In genomic region chr19:38191446-38191845, GRCm38 (mm10) we compare ENCODE assay signal across 31 mouse cellular contexts. TPM values are rescaled to one million over a fixed set of nuclear protein-coding genes. Genes with fewer than 3 reads are reported as not detected.
DNase-seq lines count a peak whose midpoint lies in the region; ATAC-seq and TF ChIP-seq lines count a peak whose summit lies in the region.
"Had no signal": no experiment of that assay in that cellular context is flagged by ENCODE, and none has a peak within 500 bp of the region (broad histone marks: within the 10 kb centered on the region; RNA-seq: fewer than 3 reads in every experiment).

No protein-coding gene starts in this region.

- H3K4me3 ChIP-seq in intestine, embryonic 16.5 days (ENCODE audit: low read length): no peak overlapping the region
- H3K4me3 ChIP-seq in liver, embryonic 12.5 days: no peak overlapping the region
- no peak overlapping the region for H3K4me3 ChIP-seq in stomach, postnatal 0 days (ENCODE audit: low read depth, low read length)
- H3K4me3 ChIP-seq in hindbrain, embryonic 13.5 days: no peak overlapping the region
- H3K4me3 ChIP-seq in forebrain, embryonic 13.5 days: no peak overlapping the region
- H3K4me3 ChIP-seq in forebrain, embryonic 10.5 days: no peak overlapping the region
- H3K4me3 ChIP-seq: forebrain, embryonic 12.5 days; heart, embryonic 15.5 days; layer of hippocampus, adult 2 months; limb, embryonic 13.5 days; lung, embryonic 15.5 days; megakaryocyte, embryonic 14.5 days; midbrain, embryonic 15.5 days; neural tube, embryonic 12.5 days; stomach, embryonic 15.5 days had no signal

- peak; percentile 78 for ATAC-seq in intestine, embryonic 16.5 days
- peak; percentile 60 for ATAC-seq in liver, embryonic 12.5 days
- 0 out of 2 replicates have a peak, but pooled peaks have one; percentile 32 for ATAC-seq in stomach, postnatal 0 days (ENCODE audit: low FRiP score, low TSS enrichment)
- ATAC-seq in hindbrain, embryonic 13.5 days (ENCODE audit: low FRiP score): no peak
- ATAC-seq in forebrain, embryonic 13.5 days: no peak
- ATAC-seq: hindbrain, embryonic 16.5 days; midbrain, embryonic 15.5 days had no signal

- no peak overlapping the region for H3K4me2 ChIP-seq in intestine, embryonic 16.5 days (ENCODE audit: low read depth, low read length)
- no peak overlapping the region for H3K4me2 ChIP-seq in liver, embryonic 12.5 days
- H3K4me2 ChIP-seq in stomach, postnatal 0 days (replicated peaks; ENCODE audit: low read depth): no peak overlapping the region
- no peak overlapping the region for H3K4me2 ChIP-seq in hindbrain, embryonic 13.5 days
- no peak overlapping the region for H3K4me2 ChIP-seq in forebrain, embryonic 13.5 days
- H3K4me2 ChIP-seq: forebrain, embryonic 12.5 days; heart, embryonic 15.5 days; limb, embryonic 13.5 days; lung, embryonic 15.5 days; midbrain, embryonic 15.5 days; neural tube, embryonic 12.5 days; stomach, embryonic 15.5 days had no signal

- DNase-seq in adrenal gland, postnatal 10 days: peak; percentile 3
- no peak for DNase-seq in adrenal gland, postnatal 4 days (ENCODE audit: low spot score in 2 of 2)
- no peak for DNase-seq in stomach, postnatal 0 days (ENCODE audit: low spot score)
- DNase-seq in forebrain, embryonic 10.5 days (ENCODE audit: extremely low spot score, low spot score): no peak
- DNase-seq: cerebellum, adult 11-12 months; cerebellum, postnatal 10 days; gastrocnemius, postnatal 36 days; heart, postnatal 36 days; kidney, adult 11 months; kidney, postnatal 10 days; lung, postnatal 36 days; right cerebral cortex, postnatal 4 days; thymus, adult 18-20 months; thymus, postnatal 4 days had no signal

- no peaks in the 10 kb centered on the region for H3K9me3 ChIP-seq in intestine, embryonic 16.5 days (ENCODE audit: control insufficient read depth, low read length)
- H3K9me3 ChIP-seq in liver, embryonic 12.5 days (replicated peaks): no peaks in the 10 kb centered on the region
- H3K9me3 ChIP-seq in stomach, postnatal 0 days (ENCODE audit: control insufficient read depth, low read length): no peaks in the 10 kb centered on the region
- no peaks in the 10 kb centered on the region for H3K9me3 ChIP-seq in hindbrain, embryonic 13.5 days
- no peaks in the 10 kb centered on the region for H3K9me3 ChIP-seq in forebrain, embryonic 13.5 days (replicated peaks)
- H3K9me3 ChIP-seq in forebrain, embryonic 10.5 days: no peaks in the 10 kb centered on the region
- H3K9me3 ChIP-seq: forebrain, embryonic 12.5 days; heart, embryonic 15.5 days; limb, embryonic 13.5 days; lung, embryonic 15.5 days; midbrain, embryonic 15.5 days; neural tube, embryonic 12.5 days; stomach, embryonic 15.5 days had no signal

- peaks cover 5% of the 10 kb centered on the region for H3K36me3 ChIP-seq in intestine, embryonic 16.5 days (ENCODE audit: control insufficient read depth, insufficient read depth, low read length)
- H3K36me3 ChIP-seq in liver, embryonic 12.5 days: peaks cover 39% of the 10 kb centered on the region
- peaks cover 5% of the 10 kb centered on the region; the same call in 1 of the 2 replicates for H3K36me3 ChIP-seq in stomach, postnatal 0 days (ENCODE audit: control insufficient read depth, insufficient read depth, low read length)
- peaks cover 26% of the 10 kb centered on the region for H3K36me3 ChIP-seq in hindbrain, embryonic 13.5 days
- H3K36me3 ChIP-seq in forebrain, embryonic 13.5 days (ENCODE audit: poor library complexity, severe bottlenecking): peaks cover 18% of the 10 kb centered on the region
- H3K36me3 ChIP-seq in forebrain, embryonic 10.5 days (replicated peaks): peaks cover 27% of the 10 kb centered on the region
- H3K36me3 ChIP-seq: heart, embryonic 15.5 days; lung, embryonic 15.5 days had no signal

- no peak for TF ChIP-seq CTCF in stomach, postnatal 0 days (IDR thresholded peaks at IDR 0.05; ENCODE audit: low read depth)

- no peaks in the 10 kb centered on the region for H3K4me1 ChIP-seq in intestine, embryonic 16.5 days (ENCODE audit: control insufficient read depth, insufficient read depth, low read length)
- no peaks in the 10 kb centered on the region; the same call in 1 of the 2 replicates for H3K4me1 ChIP-seq in liver, embryonic 12.5 days
- H3K4me1 ChIP-seq in stomach, postnatal 0 days (replicated peaks; ENCODE audit: control insufficient read depth, insufficient read depth): no peaks in the 10 kb centered on the region
- no peaks in the 10 kb centered on the region for H3K4me1 ChIP-seq in hindbrain, embryonic 13.5 days (replicated peaks)
- no peaks in the 10 kb centered on the region for H3K4me1 ChIP-seq in forebrain, embryonic 13.5 days
- H3K4me1 ChIP-seq in forebrain, embryonic 10.5 days: no peaks in the 10 kb centered on the region
- H3K4me1 ChIP-seq: forebrain, embryonic 12.5 days; heart, embryonic 15.5 days; limb, embryonic 13.5 days; lung, embryonic 15.5 days; midbrain, embryonic 15.5 days; neural tube, embryonic 12.5 days; stomach, embryonic 15.5 days had no signal

- no peak overlapping the region for H3K27ac ChIP-seq in intestine, embryonic 16.5 days (ENCODE audit: low read length)
- 0 out of 2 replicates have a peak overlapping the region, but pooled peaks have one; percentile 16 for H3K27ac ChIP-seq in liver, embryonic 12.5 days
- no peak overlapping the region for H3K27ac ChIP-seq in stomach, postnatal 0 days (replicated peaks)
- H3K27ac ChIP-seq in hindbrain, embryonic 13.5 days: no peak overlapping the region
- H3K27ac ChIP-seq in forebrain, embryonic 13.5 days: no peak overlapping the region
- H3K27ac ChIP-seq in forebrain, embryonic 10.5 days: no peak overlapping the region
- H3K27ac ChIP-seq: forebrain, embryonic 12.5 days; heart, embryonic 15.5 days; layer of hippocampus, adult 2 months; limb, embryonic 13.5 days; lung, embryonic 15.5 days; midbrain, embryonic 15.5 days; neural tube, embryonic 12.5 days; stomach, embryonic 15.5 days had no signal

- TF ChIP-seq EP300 in stomach, postnatal 0 days (optimal IDR thresholded peaks at IDR 0.05): no peak

- H3K27me3 ChIP-seq in intestine, embryonic 16.5 days (replicated peaks; ENCODE audit: control insufficient read depth, insufficient read depth, low read length): no peaks in the 10 kb centered on the region
- H3K27me3 ChIP-seq in liver, embryonic 12.5 days (replicated peaks): no peaks in the 10 kb centered on the region
- no peaks in the 10 kb centered on the region for H3K27me3 ChIP-seq in stomach, postnatal 0 days (ENCODE audit: control insufficient read depth, insufficient read depth, low read length)
- H3K27me3 ChIP-seq in hindbrain, embryonic 13.5 days: no peaks in the 10 kb centered on the region
- H3K27me3 ChIP-seq in forebrain, embryonic 13.5 days: no peaks in the 10 kb centered on the region
- H3K27me3 ChIP-seq in forebrain, embryonic 10.5 days (ENCODE audit: poor library complexity, severe bottlenecking): no peaks in the 10 kb centered on the region
- H3K27me3 ChIP-seq: forebrain, embryonic 12.5 days; heart, embryonic 15.5 days; limb, embryonic 13.5 days; lung, embryonic 15.5 days; megakaryocyte, embryonic 14.5 days; midbrain, embryonic 15.5 days; neural tube, embryonic 12.5 days; stomach, embryonic 15.5 days had no signal

- 59% methylated on average over 5 of the region's 5 CpGs for WGBS in intestine, embryonic 16.5 days
- WGBS in liver, embryonic 12.5 days (ENCODE audit: insufficient replicate concordance): 73% methylated on average over 5 of the region's 5 CpGs
- WGBS in stomach, postnatal 0 days: 65% methylated on average over 5 of the region's 5 CpGs
- 88% methylated on average over 5 of the region's 5 CpGs for WGBS in hindbrain, embryonic 13.5 days
- 82% methylated on average over 5 of the region's 5 CpGs for WGBS in forebrain, embryonic 13.5 days
- WGBS in forebrain, embryonic 10.5 days: 90% methylated on average over 5 of the region's 5 CpGs

- H3K9ac ChIP-seq in intestine, embryonic 16.5 days (ENCODE audit: low read depth, low read length): no peak overlapping the region
- H3K9ac ChIP-seq in liver, embryonic 12.5 days: no peak overlapping the region
- no peak overlapping the region for H3K9ac ChIP-seq in stomach, postnatal 0 days (ENCODE audit: low read length)
- H3K9ac ChIP-seq in hindbrain, embryonic 13.5 days: no peak overlapping the region
- no peak overlapping the region for H3K9ac ChIP-seq in forebrain, embryonic 13.5 days
- H3K9ac ChIP-seq: forebrain, embryonic 12.5 days; heart, embryonic 15.5 days; limb, embryonic 13.5 days; lung, embryonic 15.5 days; midbrain, embryonic 15.5 days; neural tube, embryonic 12.5 days; stomach, embryonic 15.5 days had no signal

RNA-seq across cellular contexts. Expression of gene Fra10ac1, which starts 32.5 kb away (rescaled TPM):
- total RNA-seq in adrenal gland, postnatal 10 days (2021): 10 to 100 TPM; 13.4 to 18.8 TPM
- 10 to 100 TPM; 16.6 to 19.3 TPM for total RNA-seq in adrenal gland, postnatal 4 days (2021)
- 29.6 and 33.6 TPM in 2 replicates for polyA plus RNA-seq in intestine, embryonic 16.5 days (2015; fragmentation: Nextera tagmentation; extraction: Ambion mirVana)
- 23.5 and 25.4 TPM in 2 replicates for polyA plus RNA-seq in liver, embryonic 12.5 days (2016; fragmentation: Nextera tagmentation; extraction: Ambion mirVana)
- polyA plus RNA-seq in stomach, postnatal 0 days (2015; fragmentation: Nextera tagmentation; extraction: Ambion mirVana): 22.7 and 22.8 TPM in 2 replicates
- polyA plus RNA-seq in hindbrain, embryonic 13.5 days (2015; fragmentation: Nextera tagmentation; extraction: Ambion mirVana): 49.1 and 49.6 TPM in 2 replicates
- polyA plus RNA-seq in forebrain, embryonic 13.5 days (2015; fragmentation: Nextera tagmentation; extraction: Ambion mirVana): 50.4 and 52.4 TPM in 2 replicates
- 45.8 and 47.6 TPM in 2 replicates for polyA plus RNA-seq in forebrain, embryonic 10.5 days (2016; fragmentation: Nextera tagmentation; extraction: Ambion mirVana)

RNA-seq across cellular contexts. Expression of gene Pde6c, which starts 58.9 kb away (rescaled TPM):
- 1 to 10 TPM; 1.3 to 3.2 TPM for total RNA-seq in adrenal gland, postnatal 10 days (2021)
- total RNA-seq in adrenal gland, postnatal 4 days (2021): 1 to 10 TPM in 1 of 2 experiments, under 1 TPM in 1; 0.08 to 1.9 TPM
- polyA plus RNA-seq in intestine, embryonic 16.5 days (2015; fragmentation: Nextera tagmentation; extraction: Ambion mirVana): 0.06 and 0.13 TPM in 2 replicates
- 3.2 and 3.5 TPM in 2 replicates for polyA plus RNA-seq in liver, embryonic 12.5 days (2016; fragmentation: Nextera tagmentation; extraction: Ambion mirVana)
- polyA plus RNA-seq in stomach, postnatal 0 days (2015; fragmentation: Nextera tagmentation; extraction: Ambion mirVana): 0.02 and 0.11 TPM in 2 replicates
- polyA plus RNA-seq in hindbrain, embryonic 13.5 days (2015; fragmentation: Nextera tagmentation; extraction: Ambion mirVana): 0.30 and 0.47 TPM in 2 replicates
- polyA plus RNA-seq in forebrain, embryonic 13.5 days (2015; fragmentation: Nextera tagmentation; extraction: Ambion mirVana): 0.06 TPM in 1 of 2 replicates, not detected in the other
- not detected in 2 replicates for polyA plus RNA-seq in forebrain, embryonic 10.5 days (2016; fragmentation: Nextera tagmentation; extraction: Ambion mirVana)
- total RNA-seq: gastrocnemius, adult 18-20 months; gastrocnemius, postnatal 36 days; heart, adult 8-10 months; heart, postnatal 36 days had no signal
- polyA plus RNA-seq: embryonic facial prominence, embryonic 11.5 days; forebrain, embryonic 12.5 days; heart, embryonic 15.5 days; limb, embryonic 13.5 days; lung, embryonic 15.5 days; neural tube, embryonic 12.5 days had no signal

Comparison
In these comparisons a context has a peak if more than half of its experiments do, and no peak if none do; other contexts are left out.
1. ATAC-seq: peak in intestine, embryonic 16.5 days (single experiment), liver, embryonic 12.5 days (single experiment) and stomach, postnatal 0 days (single experiment); none in hindbrain, embryonic 13.5 days (single experiment) and forebrain, embryonic 13.5 days (single experiment).